Mouse (Mus musculus): ENCODE measurements around the gene Arl5b. TPM values are rescaled to one million over a fixed set of nuclear protein-coding genes. Genes with fewer than 3 reads are reported as not detected.

Arl5b gene
- polyA plus RNA-seq, 1 experiment from 2014 or later: 33.3 TPM

DNA sequence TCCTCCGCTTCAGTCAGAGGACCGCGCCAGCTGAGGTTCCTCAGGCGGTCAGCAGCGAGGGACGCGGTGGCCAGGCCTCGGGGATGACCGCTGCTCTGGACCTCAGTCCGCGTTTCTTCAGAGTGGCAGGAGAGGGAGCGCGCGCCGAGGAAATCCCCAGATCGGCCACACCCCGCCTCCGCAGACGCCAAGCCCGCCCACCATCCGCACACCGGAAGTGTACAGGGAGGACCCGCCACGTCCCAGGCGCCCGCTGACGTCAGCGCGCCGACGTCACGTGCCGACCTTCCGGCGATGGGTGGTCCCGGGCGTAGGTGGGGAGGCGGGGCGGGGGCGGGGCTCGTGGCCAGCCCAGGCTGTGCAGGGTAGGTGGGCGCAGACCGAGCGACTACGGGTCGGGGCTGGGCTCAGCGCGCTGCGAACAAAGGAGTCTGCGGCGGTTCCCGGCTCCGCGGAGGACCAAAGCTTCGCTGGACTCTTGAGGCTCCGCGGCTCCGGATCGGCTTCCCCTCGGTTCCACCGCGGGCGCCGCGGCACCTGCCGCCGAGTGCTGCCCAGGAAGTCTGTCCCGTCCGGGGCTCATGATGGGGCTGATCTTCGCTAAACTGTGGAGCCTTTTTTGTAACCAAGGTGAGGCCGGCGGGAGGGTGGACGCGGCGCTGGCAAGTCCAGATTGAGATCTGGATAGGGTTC lies 5.9 kb downstream of the Arl5b start, which contains the start of gene Nsun6:
TSS of gene Nsun6 (minus strand) at position 125 of the 693 bp plus-strand sequence.
- Histone ChIP-seq H3K4me3 (ENCODE audit: low read depth, low read length) (peak within 1 kb of the TSS; percentile 87), H3K27ac (ENCODE audit: low read depth) (peak within 1 kb of the TSS; percentile 95), H3K4me1 (replicated peaks; ENCODE audit: control insufficient read depth, insufficient read depth, low read length) (peaks cover 17% of the 10 kb centered on the region; the same call in 1 of the 2 replicates), H3K27me3 (replicated peaks; ENCODE audit: control insufficient read depth, insufficient read depth, low read length) (no peaks in the 10 kb centered on the region), H3K4me2 (ENCODE audit: low read length) (peak within 1 kb of the TSS; percentile 69), H3K36me3 (ENCODE audit: control insufficient read depth, insufficient read depth, low read length) (no peaks in the 10 kb centered on the region), H3K9me3 (ENCODE audit: control insufficient read depth, low read length) (no peaks in the 10 kb centered on the region), H3K9ac (ENCODE audit: low read length) (peak within 1 kb of the TSS; percentile 97)
- WGBS: under 1% methylated on average over 75 of the region's 75 CpGs
- DNase-seq (ENCODE audit: low spot score): peak; percentile 97
- peak; percentile 99 for ATAC-seq (replicated peaks; ENCODE audit: low FRiP score, low TSS enrichment, low read depth)

DNA sequence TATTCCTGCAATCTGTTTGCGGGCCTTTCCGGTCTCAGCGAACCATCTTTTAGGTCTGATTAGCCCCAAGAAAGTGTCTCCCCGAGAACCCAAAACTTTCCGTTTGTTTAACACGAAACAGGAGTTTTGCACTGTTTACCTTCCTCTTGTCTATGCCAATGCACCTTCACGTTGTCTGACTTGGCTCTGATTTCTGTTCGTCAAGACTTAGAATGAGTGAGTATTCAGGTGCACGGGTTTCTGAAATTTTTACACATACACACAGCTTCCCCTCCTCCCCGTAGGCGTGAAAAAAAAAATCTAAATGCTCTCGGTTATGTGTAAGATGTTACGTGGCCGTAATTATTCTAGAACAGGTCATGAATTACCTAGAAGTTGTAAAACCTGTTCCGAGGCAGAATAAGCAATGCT lies 6.6 kb downstream of the Arl5b start:
- Histone ChIP-seq H3K27me3 (replicated peaks; ENCODE audit: control insufficient read depth, insufficient read depth, low read length) (no peaks in the 10 kb centered on the region), H3K36me3 (ENCODE audit: control insufficient read depth, insufficient read depth, low read length) (no peaks in the 10 kb centered on the region), H3K9me3 (ENCODE audit: control insufficient read depth, low read length) (no peaks in the 10 kb centered on the region), H3K9ac (ENCODE audit: low read length) (peak overlapping the region; percentile 97), H3K4me3 (ENCODE audit: low read depth, low read length) (peak overlapping the region; percentile 87), H3K27ac (ENCODE audit: low read depth) (peak overlapping the region; percentile 95), H3K4me2 (ENCODE audit: low read length) (peak overlapping the region; percentile 69), H3K4me1 (replicated peaks; ENCODE audit: control insufficient read depth, insufficient read depth, low read length) (peaks cover 17% of the 10 kb centered on the region; the same call in 1 of the 2 replicates)
- under 1% methylated on average over 15 of the region's 15 CpGs for WGBS
- no peak for ATAC-seq (replicated peaks; ENCODE audit: low FRiP score, low TSS enrichment, low read depth)
- no peak for DNase-seq (ENCODE audit: low spot score)

DNA sequence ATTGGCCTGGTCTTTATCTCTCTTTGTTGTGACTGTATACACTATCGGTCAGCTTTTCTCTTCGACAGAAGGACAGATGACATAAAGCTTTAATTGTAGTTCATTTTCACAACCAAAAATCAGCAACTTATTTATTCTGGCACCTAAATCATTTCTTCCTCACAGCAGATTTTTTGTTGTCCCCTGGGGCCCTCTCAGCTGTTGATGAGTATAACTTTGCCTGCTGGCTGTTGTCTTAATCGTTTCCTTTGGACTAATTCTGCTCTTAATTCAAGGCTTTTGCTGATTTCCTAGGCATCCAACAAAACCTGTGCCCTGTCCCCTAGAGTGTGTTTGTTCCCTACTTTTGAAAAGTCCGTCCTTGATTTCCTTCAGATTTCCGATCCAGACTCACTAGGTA lies 9.0 kb downstream of the Arl5b start:
- H3K27ac ChIP-seq (ENCODE audit: low read depth): no peak overlapping the region
- no peaks in the 10 kb centered on the region for H3K9me3 ChIP-seq (ENCODE audit: control insufficient read depth, low read length)
- no peaks in the 10 kb centered on the region for H3K27me3 ChIP-seq (replicated peaks; ENCODE audit: control insufficient read depth, insufficient read depth, low read length)
- H3K4me3 ChIP-seq (ENCODE audit: low read depth, low read length): no peak overlapping the region
- H3K9ac ChIP-seq (ENCODE audit: low read length): no peak overlapping the region
- no peak for DNase-seq (ENCODE audit: low spot score)
- WGBS: 82% methylated on average over 5 of the region's 5 CpGs
- peaks cover 17% of the 10 kb centered on the region; the same call in 1 of the 2 replicates for H3K4me1 ChIP-seq (replicated peaks; ENCODE audit: control insufficient read depth, insufficient read depth, low read length)
- no peak for ATAC-seq (replicated peaks; ENCODE audit: low FRiP score, low TSS enrichment, low read depth)
- H3K4me2 ChIP-seq (ENCODE audit: low read length): no peak overlapping the region
- H3K36me3 ChIP-seq (ENCODE audit: control insufficient read depth, insufficient read depth, low read length): no peaks in the 10 kb centered on the region

DNA sequence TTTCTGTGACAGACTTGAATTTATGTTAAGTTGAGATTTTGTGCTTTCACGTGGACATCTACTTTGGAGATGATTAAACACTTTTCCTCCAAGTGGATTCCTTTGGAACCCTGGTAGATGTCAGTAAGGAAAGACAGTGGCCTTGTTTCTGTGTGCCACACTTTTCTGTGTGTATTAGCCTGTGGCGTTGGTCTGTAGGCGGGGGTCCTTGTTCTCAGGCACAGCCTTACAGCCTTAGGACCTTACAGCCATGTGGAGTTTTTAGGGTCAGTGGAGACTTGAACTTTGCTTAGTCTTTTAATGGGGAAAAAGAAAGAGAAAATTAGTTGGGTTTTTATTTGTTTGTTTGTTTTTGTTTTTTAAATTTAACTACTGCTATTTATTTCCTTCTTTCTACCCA lies 11.7 kb downstream of the Arl5b start:
- H3K36me3 ChIP-seq (ENCODE audit: control insufficient read depth, insufficient read depth, low read length): no peaks in the 10 kb centered on the region
- ATAC-seq (replicated peaks; ENCODE audit: low FRiP score, low TSS enrichment, low read depth) (no peak), DNase-seq (ENCODE audit: low spot score) (no peak)
- H3K9me3 ChIP-seq (ENCODE audit: control insufficient read depth, low read length): no peaks in the 10 kb centered on the region
- no peaks in the 10 kb centered on the region for H3K27me3 ChIP-seq (replicated peaks; ENCODE audit: control insufficient read depth, insufficient read depth, low read length)
- peaks cover 25% of the 10 kb centered on the region; the same call in 1 of the 2 replicates for H3K4me1 ChIP-seq (replicated peaks; ENCODE audit: control insufficient read depth, insufficient read depth, low read length)
- H3K9ac ChIP-seq (ENCODE audit: low read length): no peak overlapping the region
- H3K27ac ChIP-seq (ENCODE audit: low read depth): no peak overlapping the region
- H3K4me3 ChIP-seq (ENCODE audit: low read depth, low read length): no peak overlapping the region
- H3K4me2 ChIP-seq (ENCODE audit: low read length): no peak overlapping the region
- WGBS: 74% methylated on average over 3 of the region's 3 CpGs

DNA sequence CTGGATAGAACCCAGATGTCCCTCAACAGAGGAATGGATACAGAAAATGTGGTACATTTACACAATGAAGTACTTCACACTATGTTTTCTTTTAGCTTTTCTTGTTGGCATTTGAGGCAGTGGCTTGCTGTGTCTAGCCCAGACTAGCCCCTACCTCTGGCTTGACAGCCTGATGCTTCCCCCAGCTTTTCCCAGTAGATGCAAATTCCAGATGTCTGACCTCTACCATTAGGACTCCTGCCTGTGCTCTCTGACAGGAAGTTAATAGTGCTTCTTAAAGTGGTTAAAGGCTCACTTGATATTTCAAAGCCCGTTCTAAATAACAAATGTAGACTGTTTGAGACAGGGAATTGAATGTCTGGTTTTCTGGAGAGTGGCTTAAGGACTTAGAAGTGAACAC lies 14.6 kb downstream of the Arl5b start:
- WGBS: 19% methylated on average over 1 of the region's 1 CpGs
- Histone ChIP-seq H3K9me3 (ENCODE audit: control insufficient read depth, low read length) (no peaks in the 10 kb centered on the region), H3K36me3 (ENCODE audit: control insufficient read depth, insufficient read depth, low read length) (peaks cover 13% of the 10 kb centered on the region)

DNA sequence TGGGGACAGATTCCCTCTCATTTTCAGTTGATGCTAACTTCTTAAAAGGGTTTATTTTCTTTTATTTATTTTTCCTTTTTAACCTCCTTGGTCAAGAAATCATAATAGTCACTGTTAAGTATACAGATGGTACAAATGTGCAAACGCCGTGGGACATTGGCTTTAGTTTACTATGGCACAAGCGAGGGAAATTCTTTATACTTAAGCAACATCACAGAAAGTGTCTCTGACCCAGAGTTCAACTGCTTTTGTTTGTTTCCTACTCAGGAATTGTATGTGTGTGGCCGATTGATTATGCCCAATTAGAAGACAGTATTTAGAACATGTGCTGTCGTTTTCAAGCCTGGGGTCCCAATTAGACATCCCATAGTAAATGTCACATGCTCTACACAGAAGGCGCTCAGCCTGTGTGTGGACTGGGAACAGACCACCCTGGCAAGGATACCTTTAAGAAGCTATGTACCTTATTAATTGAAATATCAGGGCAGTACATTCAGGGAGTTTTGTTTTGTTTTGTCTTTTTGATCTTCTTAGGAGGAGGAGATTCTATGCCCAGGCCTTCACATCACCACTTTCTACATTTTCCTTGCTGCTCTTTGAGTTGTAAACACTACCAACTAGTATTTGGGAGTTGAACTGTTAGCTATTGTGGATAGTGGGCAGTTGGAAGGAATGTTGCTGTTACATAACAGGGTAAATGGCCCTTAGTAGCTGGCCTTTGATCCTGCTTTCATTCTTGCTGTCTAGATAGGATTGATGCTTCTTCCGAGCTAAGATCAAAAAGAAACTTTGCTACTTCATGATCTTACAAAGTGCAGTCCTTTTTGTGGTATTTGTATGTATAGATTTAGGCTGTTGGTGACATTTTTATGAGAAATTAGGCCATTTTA lies 15.4 kb downstream of the Arl5b start:
- Histone ChIP-seq H3K4me2 (ENCODE audit: low read length) (no peak overlapping the region), H3K27me3 (replicated peaks; ENCODE audit: control insufficient read depth, insufficient read depth, low read length) (no peaks in the 10 kb centered on the region), H3K27ac (ENCODE audit: low read depth) (no peak overlapping the region), H3K36me3 (ENCODE audit: control insufficient read depth, insufficient read depth, low read length) (peaks cover 19% of the 10 kb centered on the region), H3K9me3 (ENCODE audit: control insufficient read depth, low read length) (no peaks in the 10 kb centered on the region), H3K4me1 (replicated peaks; ENCODE audit: control insufficient read depth, insufficient read depth, low read length) (0 out of 2 replicates have a peak, but pooled peaks cover 8% of the 10 kb centered on the region), H3K9ac (ENCODE audit: low read length) (no peak overlapping the region), H3K4me3 (ENCODE audit: low read depth, low read length) (no peak overlapping the region)
- 64% methylated on average over 7 of the region's 7 CpGs for WGBS
- ATAC-seq (replicated peaks; ENCODE audit: low FRiP score, low TSS enrichment, low read depth) (no peak), DNase-seq (ENCODE audit: low spot score) (no peak)

More for the DNA sequence above, 14.6 kb downstream of the Arl5b start:
- 0 out of 2 replicates have a peak, but pooled peaks cover 8% of the 10 kb centered on the region for H3K4me1 ChIP-seq (replicated peaks; ENCODE audit: control insufficient read depth, insufficient read depth, low read length)
- H3K4me2 ChIP-seq (ENCODE audit: low read length): no peak overlapping the region
- DNase-seq (ENCODE audit: low spot score): no peak
- no peak for ATAC-seq (replicated peaks; ENCODE audit: low FRiP score, low TSS enrichment, low read depth)
- no peak overlapping the region for H3K27ac ChIP-seq (ENCODE audit: low read depth)
- no peaks in the 10 kb centered on the region for H3K27me3 ChIP-seq (replicated peaks; ENCODE audit: control insufficient read depth, insufficient read depth, low read length)
- no peak overlapping the region for H3K4me3 ChIP-seq (ENCODE audit: low read depth, low read length)
- H3K9ac ChIP-seq (ENCODE audit: low read length): no peak overlapping the region

DNA sequence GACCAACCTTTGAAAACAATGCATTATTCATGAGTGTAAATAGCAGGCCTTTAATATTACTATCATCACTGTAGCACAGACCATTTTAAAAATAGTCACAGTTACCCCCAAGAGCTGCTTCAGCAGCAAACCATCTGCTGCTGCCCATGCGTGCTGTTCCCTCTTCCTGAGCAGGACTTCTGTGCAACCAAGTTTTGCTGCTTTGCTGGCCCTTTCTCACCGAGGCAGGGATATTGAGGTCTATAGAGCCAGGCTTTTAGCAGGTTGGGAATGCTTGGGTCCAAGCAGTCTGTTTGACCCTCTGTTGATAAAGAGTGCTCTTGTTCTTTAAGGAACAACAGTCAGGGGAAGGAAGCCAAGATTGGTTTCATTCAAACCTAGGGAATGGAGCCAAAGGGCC lies 16.3 kb downstream of the Arl5b start:
- no peak for ATAC-seq (replicated peaks; ENCODE audit: low FRiP score, low TSS enrichment, low read depth)
- Histone ChIP-seq H3K4me1 (replicated peaks; ENCODE audit: control insufficient read depth, insufficient read depth, low read length) (0 out of 2 replicates have a peak, but pooled peaks cover 8% of the 10 kb centered on the region), H3K36me3 (ENCODE audit: control insufficient read depth, insufficient read depth, low read length) (peaks cover 27% of the 10 kb centered on the region), H3K4me2 (ENCODE audit: low read length) (no peak overlapping the region), H3K9me3 (ENCODE audit: control insufficient read depth, low read length) (no peaks in the 10 kb centered on the region), H3K27ac (ENCODE audit: low read depth) (no peak overlapping the region), H3K4me3 (ENCODE audit: low read depth, low read length) (no peak overlapping the region), H3K9ac (ENCODE audit: low read length) (no peak overlapping the region), H3K27me3 (replicated peaks; ENCODE audit: control insufficient read depth, insufficient read depth, low read length) (no peaks in the 10 kb centered on the region)
- 82% methylated on average over 2 of the region's 2 CpGs for WGBS
- DNase-seq (ENCODE audit: low spot score): no peak

DNA sequence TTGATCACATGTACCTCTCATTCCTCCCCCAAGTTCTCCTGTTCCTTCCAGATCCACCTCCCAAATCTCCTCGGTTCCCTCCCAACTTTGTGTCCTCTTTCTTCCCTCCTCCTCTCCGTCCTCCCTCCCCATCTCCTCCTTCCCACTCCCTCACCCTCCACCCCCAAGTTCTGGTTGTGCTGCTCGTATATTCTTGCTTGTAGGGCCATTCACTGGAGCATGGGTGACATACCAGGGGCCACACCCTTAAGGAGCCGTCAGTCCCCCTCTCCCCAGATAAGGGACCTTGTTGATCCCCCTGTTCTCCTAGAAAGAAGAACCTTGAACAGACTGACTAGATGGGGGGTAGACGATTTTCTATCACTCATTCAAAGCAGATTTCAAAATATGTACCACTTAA lies 17.9 kb downstream of the Arl5b start:
- Histone ChIP-seq H3K9ac (ENCODE audit: low read length) (no peak overlapping the region), H3K36me3 (ENCODE audit: control insufficient read depth, insufficient read depth, low read length) (peaks cover 43% of the 10 kb centered on the region)
- WGBS: 70% methylated on average over 5 of the region's 5 CpGs

More for the DNA sequence above, 17.9 kb downstream of the Arl5b start:
- DNase-seq (ENCODE audit: low spot score) (no peak), ATAC-seq (replicated peaks; ENCODE audit: low FRiP score, low TSS enrichment, low read depth) (no peak)
- Histone ChIP-seq H3K27me3 (replicated peaks; ENCODE audit: control insufficient read depth, insufficient read depth, low read length) (no peaks in the 10 kb centered on the region), H3K4me2 (ENCODE audit: low read length) (no peak overlapping the region), H3K4me1 (replicated peaks; ENCODE audit: control insufficient read depth, insufficient read depth, low read length) (0 out of 2 replicates have a peak, but pooled peaks cover 8% of the 10 kb centered on the region), H3K9me3 (ENCODE audit: control insufficient read depth, low read length) (no peaks in the 10 kb centered on the region), H3K4me3 (ENCODE audit: low read depth, low read length) (no peak overlapping the region), H3K27ac (ENCODE audit: low read depth) (no peak overlapping the region)

Data from intestine, embryonic 14.5 days (tissue).